Mouse (Mus musculus): ENCODE results near the gene Rasal3. TPM values are rescaled to one million over a fixed set of nuclear protein-coding genes. Genes with fewer than 3 reads are reported as not detected.

Rasal3 gene
- polyA plus RNA-seq, 1 experiment from 2014 or later = 1.0 TPM

- no peak overlapping the region for H3K4me3 ChIP-seq (ENCODE audit: low read depth, low read length)
- no peaks in the 10 kb centered on the region for H3K27me3 ChIP-seq (ENCODE audit: insufficient read depth, low read length)
- no peak for ATAC-seq (ENCODE audit: insufficient read depth)
- DNase-seq = no peak
- 90% methylated on average over 4 of the region's 4 CpGs for WGBS
- H3K9ac ChIP-seq = no peak overlapping the region
- no peak overlapping the region for H3K4me2 ChIP-seq
- TF ChIP-seq CTCF (IDR thresholded peaks at IDR 0.05; ENCODE audit: low read depth) = no peak
- no peaks in the 10 kb centered on the region for H3K36me3 ChIP-seq (ENCODE audit: insufficient read depth)
- H3K9me3 ChIP-seq (ENCODE audit: low read depth, low read length) = no peaks in the 10 kb centered on the region
- H3K4me1 ChIP-seq (ENCODE audit: insufficient read depth) = no peaks in the 10 kb centered on the region
- H3K27ac ChIP-seq (ENCODE audit: low read depth) = no peak overlapping the region
These were observed 33.7 kb upstream of the Rasal3 start for GRCm38 (mm10) chr17:32437106-32437505.

DNA sequence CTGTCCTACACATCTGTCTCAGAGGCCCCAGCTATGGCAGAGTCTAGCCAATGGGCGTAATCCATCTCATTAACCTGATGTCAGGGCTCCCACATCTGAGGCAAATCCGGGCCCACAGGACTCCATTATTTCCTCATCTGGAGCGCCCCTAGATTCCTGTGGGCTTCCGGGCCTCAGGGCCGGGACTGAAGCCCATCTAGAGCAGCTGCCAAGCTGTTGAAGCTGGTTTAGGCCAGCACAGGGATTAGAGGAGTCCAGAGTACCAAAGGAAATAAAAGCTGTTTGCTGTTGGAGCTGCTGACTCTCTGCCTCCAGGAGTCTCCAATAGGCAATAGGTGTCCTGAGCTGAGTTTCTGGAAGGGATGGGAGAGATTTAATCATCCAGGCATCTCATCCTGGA is 31.8 kb upstream of the Rasal3 start:
- Histone ChIP-seq H3K4me1 (ENCODE audit: insufficient read depth) (no peaks in the 10 kb centered on the region), H3K36me3 (ENCODE audit: insufficient read depth) (no peaks in the 10 kb centered on the region), H3K9ac (no peak overlapping the region), H3K9me3 (ENCODE audit: low read depth, low read length) (no peaks in the 10 kb centered on the region), H3K27ac (ENCODE audit: low read depth) (no peak overlapping the region), H3K4me3 (ENCODE audit: low read depth, low read length) (no peak overlapping the region), H3K27me3 (ENCODE audit: insufficient read depth, low read length) (no peaks in the 10 kb centered on the region), H3K4me2 (no peak overlapping the region)
- DNase-seq = no peak
- no peak for TF ChIP-seq CTCF (IDR thresholded peaks at IDR 0.05; ENCODE audit: low read depth)
- WGBS = 70% methylated on average over 5 of the region's 5 CpGs
- ATAC-seq (ENCODE audit: insufficient read depth) = no peak

DNA sequence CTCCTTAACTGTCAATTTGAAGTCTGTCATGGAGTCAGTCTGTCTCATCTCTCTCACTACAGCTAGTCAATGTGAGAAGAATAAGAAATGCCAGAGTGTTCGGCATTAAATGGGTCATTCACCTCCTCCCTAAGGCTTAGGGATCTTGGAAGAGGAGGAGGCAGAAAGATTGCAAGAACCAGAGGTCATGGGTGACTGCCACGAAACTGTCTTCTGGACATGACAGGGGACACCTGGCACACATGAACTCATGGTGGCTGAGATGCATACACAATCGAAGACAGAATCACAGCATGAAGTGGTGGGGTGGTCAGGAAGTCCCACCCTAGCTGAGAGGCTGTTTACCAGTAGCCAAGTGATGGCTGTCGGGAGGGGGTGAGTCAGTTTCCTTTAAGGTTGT is 30.9 kb upstream of the Rasal3 start:
- Histone ChIP-seq H3K4me1 (ENCODE audit: insufficient read depth) (no peaks in the 10 kb centered on the region), H3K9me3 (ENCODE audit: low read depth, low read length) (no peaks in the 10 kb centered on the region), H3K27ac (ENCODE audit: low read depth) (no peak overlapping the region), H3K4me3 (ENCODE audit: low read depth, low read length) (no peak overlapping the region), H3K4me2 (no peak overlapping the region), H3K36me3 (ENCODE audit: insufficient read depth) (no peaks in the 10 kb centered on the region), H3K9ac (no peak overlapping the region), H3K27me3 (ENCODE audit: insufficient read depth, low read length) (no peaks in the 10 kb centered on the region)
- no peak for DNase-seq
- no peak for TF ChIP-seq CTCF (IDR thresholded peaks at IDR 0.05; ENCODE audit: low read depth)
- no peak for ATAC-seq (ENCODE audit: insufficient read depth)
- WGBS = 42% methylated on average over 4 of the region's 4 CpGs

DNA sequence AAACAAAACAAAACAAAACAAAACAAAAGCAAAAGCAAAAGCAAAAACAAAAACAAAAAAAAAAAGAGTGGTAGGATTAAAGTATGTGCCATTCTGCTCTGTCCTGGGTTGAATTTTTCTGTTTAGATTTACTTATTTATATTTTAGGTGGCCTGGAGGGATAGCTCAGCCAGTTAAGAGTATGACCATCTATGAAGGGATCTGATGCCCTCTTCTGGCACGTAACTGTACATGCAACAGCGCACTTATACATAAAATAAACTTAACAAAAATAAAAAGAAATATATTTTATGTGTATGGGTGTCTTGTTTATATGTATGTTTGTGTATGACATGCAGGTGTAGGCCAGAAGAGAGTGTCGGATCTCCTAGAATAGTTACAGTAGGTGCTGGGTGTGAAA is 28.6 kb upstream of the Rasal3 start:
- DNase-seq (peak; percentile 72), ATAC-seq (ENCODE audit: insufficient read depth) (no peak)
- H3K4me2 ChIP-seq = no peak overlapping the region
- H3K36me3 ChIP-seq (ENCODE audit: insufficient read depth) = no peaks in the 10 kb centered on the region
- H3K4me1 ChIP-seq (ENCODE audit: insufficient read depth) = no peaks in the 10 kb centered on the region
- no peak overlapping the region for H3K27ac ChIP-seq (ENCODE audit: low read depth)
- no peak overlapping the region for H3K9ac ChIP-seq
- 60% methylated on average over 3 of the region's 3 CpGs for WGBS
- peak; percentile 56 for TF ChIP-seq CTCF (IDR thresholded peaks at IDR 0.05; ENCODE audit: low read depth)
- H3K4me3 ChIP-seq (ENCODE audit: low read depth, low read length) = no peak overlapping the region
- no peaks in the 10 kb centered on the region for H3K9me3 ChIP-seq (ENCODE audit: low read depth, low read length)
- no peaks in the 10 kb centered on the region for H3K27me3 ChIP-seq (ENCODE audit: insufficient read depth, low read length)

DNA sequence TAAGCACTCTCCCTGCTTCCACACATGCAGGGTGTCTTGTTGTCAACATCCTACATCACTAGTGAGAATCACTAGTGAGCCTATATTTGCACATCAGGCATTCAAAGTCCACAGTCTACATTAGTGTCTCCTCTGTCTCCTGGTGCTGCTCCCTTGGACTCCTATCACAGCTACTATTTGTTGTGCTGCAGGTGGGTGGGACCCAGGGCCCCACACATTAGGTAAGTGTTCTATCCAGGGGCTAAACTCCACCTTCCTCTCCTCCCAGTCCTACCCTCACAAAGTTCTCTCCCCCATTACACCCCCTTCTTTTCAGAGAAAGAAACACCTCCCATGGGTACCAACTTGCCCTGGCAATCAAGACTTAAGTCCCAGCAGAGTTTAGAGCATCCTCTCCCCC is 23.2 kb upstream of the Rasal3 start:
- no peaks in the 10 kb centered on the region for H3K9me3 ChIP-seq (ENCODE audit: low read depth, low read length)
- no peak overlapping the region for H3K4me3 ChIP-seq (ENCODE audit: low read depth, low read length)
- ATAC-seq (ENCODE audit: insufficient read depth) = no peak
- no peaks in the 10 kb centered on the region for H3K36me3 ChIP-seq (ENCODE audit: insufficient read depth)
- DNase-seq = no peak
- no peak for TF ChIP-seq CTCF (IDR thresholded peaks at IDR 0.05; ENCODE audit: low read depth)
- no peaks in the 10 kb centered on the region for H3K27me3 ChIP-seq (ENCODE audit: insufficient read depth, low read length)
- no peak overlapping the region for H3K9ac ChIP-seq
- no peak overlapping the region for H3K27ac ChIP-seq (ENCODE audit: low read depth)
- H3K4me2 ChIP-seq = no peak overlapping the region
- no peaks in the 10 kb centered on the region for H3K4me1 ChIP-seq (ENCODE audit: insufficient read depth)

DNA sequence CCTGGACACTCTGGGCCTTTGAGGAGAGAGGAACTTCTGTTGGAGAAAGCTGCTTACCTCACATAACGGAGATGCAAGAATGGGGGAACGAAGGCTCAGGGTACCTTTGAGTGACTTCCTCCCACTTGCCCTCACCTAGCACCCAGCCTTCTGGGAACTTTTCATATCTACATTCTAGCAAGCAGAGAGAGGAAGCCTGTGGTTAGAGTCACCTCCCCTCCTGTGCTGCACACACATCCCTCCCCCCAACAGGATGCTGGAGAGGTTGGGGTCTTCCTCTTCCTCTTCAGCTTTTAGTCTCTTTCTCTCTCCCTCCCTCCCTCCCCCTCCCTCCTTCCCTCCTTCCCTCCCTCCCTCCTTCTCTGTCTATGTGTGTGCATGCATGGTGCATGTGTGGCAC is 20.7 kb upstream of the Rasal3 start, which contains the start of gene Pglyrp2:
TSS of gene Pglyrp2 (minus strand) at position 134 of the 400 bp plus-strand sequence.
- Histone ChIP-seq H3K4me1 (ENCODE audit: insufficient read depth) (no peaks in the 10 kb centered on the region), H3K36me3 (ENCODE audit: insufficient read depth) (no peaks in the 10 kb centered on the region), H3K27me3 (ENCODE audit: insufficient read depth, low read length) (no peaks in the 10 kb centered on the region), H3K9ac (no peak within 1 kb of the TSS), H3K4me3 (ENCODE audit: low read depth, low read length) (no peak within 1 kb of the TSS), H3K9me3 (ENCODE audit: low read depth, low read length) (no peaks in the 10 kb centered on the region), H3K27ac (ENCODE audit: low read depth) (no peak within 1 kb of the TSS), H3K4me2 (no peak within 1 kb of the TSS)
- ATAC-seq (ENCODE audit: insufficient read depth) = no peak
- WGBS = 81% methylated on average over 2 of the region's 2 CpGs
- no peak for TF ChIP-seq CTCF (IDR thresholded peaks at IDR 0.05; ENCODE audit: low read depth)
- no peak for DNase-seq

DNA sequence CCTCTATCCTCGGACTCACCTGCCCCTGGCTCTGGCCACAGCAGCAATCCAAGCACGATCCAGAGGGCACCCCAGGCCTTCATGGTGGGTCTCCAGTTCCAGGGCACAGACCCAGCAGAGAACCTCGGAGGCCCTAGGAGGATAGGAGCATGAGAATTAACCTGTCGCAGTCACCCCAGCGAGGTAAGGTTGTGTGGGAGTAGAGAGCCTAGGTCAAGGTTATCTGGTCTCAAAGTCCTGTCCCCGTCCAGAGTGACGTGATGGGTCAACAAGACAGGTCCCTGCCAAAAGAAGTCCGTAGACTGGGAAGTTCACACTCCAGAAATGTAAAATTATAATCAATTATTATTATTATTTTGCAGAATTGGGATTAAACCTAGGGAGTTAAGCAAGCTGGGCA is 17.4 kb upstream of the Rasal3 start:
- no peak for TF ChIP-seq CTCF (IDR thresholded peaks at IDR 0.05; ENCODE audit: low read depth)
- H3K27me3 ChIP-seq (ENCODE audit: insufficient read depth, low read length) = peaks cover 8% of the 10 kb centered on the region
- H3K4me1 ChIP-seq (ENCODE audit: insufficient read depth) = no peaks in the 10 kb centered on the region
- DNase-seq (no peak), ATAC-seq (ENCODE audit: insufficient read depth) (no peak)
- no peak overlapping the region for H3K27ac ChIP-seq (ENCODE audit: low read depth)
- WGBS = 75% methylated on average over 8 of the region's 8 CpGs
- H3K4me2 ChIP-seq = no peak overlapping the region
- H3K4me3 ChIP-seq (ENCODE audit: low read depth, low read length) = no peak overlapping the region
- H3K36me3 ChIP-seq (ENCODE audit: insufficient read depth) = no peaks in the 10 kb centered on the region
- H3K9me3 ChIP-seq (ENCODE audit: low read depth, low read length) = no peaks in the 10 kb centered on the region
- no peak overlapping the region for H3K9ac ChIP-seq

DNA sequence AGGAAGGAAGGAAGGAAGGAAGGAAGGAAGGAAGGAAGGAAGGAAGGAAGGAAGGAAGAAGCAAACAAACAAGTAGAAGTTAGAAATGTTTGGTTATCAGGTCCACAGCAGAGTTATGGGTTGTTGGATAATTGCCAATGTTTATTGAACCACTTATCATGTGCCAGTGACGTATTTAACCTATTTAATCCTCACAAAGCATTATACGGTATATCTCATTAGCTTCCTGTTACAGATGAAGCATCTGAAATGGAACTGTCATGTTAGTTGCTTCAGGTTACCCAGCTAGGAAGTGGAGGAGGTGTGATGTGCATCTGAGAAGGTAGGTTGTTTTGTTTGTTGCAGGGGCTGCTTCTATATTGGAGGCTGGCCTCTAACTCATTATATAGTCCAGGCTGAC is 16.6 kb upstream of the Rasal3 start:
- no peaks in the 10 kb centered on the region for H3K36me3 ChIP-seq (ENCODE audit: insufficient read depth)
- H3K27me3 ChIP-seq (ENCODE audit: insufficient read depth, low read length) = peaks cover 16% of the 10 kb centered on the region
- no peak for ATAC-seq (ENCODE audit: insufficient read depth)
- DNase-seq = no peak
- no peak overlapping the region for H3K4me3 ChIP-seq (ENCODE audit: low read depth, low read length)
- no peak overlapping the region for H3K27ac ChIP-seq (ENCODE audit: low read depth)
- no peaks in the 10 kb centered on the region for H3K9me3 ChIP-seq (ENCODE audit: low read depth, low read length)
- H3K4me1 ChIP-seq (ENCODE audit: insufficient read depth) = no peaks in the 10 kb centered on the region
- 28% methylated on average over 2 of the region's 2 CpGs for WGBS
- H3K4me2 ChIP-seq = no peak overlapping the region
- no peak for TF ChIP-seq CTCF (IDR thresholded peaks at IDR 0.05; ENCODE audit: low read depth)
- no peak overlapping the region for H3K9ac ChIP-seq

Measured in lung, embryonic 14.5 days (tissue).